Mouse (Mus musculus): ENCODE measurements around the gene Ntmt1.
A peak's percentile ranks its signal among the peaks of the same experiment; 100 is the strongest.

Ntmt1 gene

GRCm38 (mm10) chr2:30807648-30808295 is at the start of gene Ntmt1:
Ntmt1 (plus strand) TSS chr2:30807826.
- peak; percentile 99 for DNase-seq (ENCODE audit: low spot score in 2 of 2)

- DNase-seq (ENCODE audit: low spot score in 2 of 2), result peak; percentile 87 to 90
Measured at GRCm38 (mm10) chr2:30758341-30759087, 49.1 kb upstream of the Ntmt1 start.

- no peak for DNase-seq (ENCODE audit: low spot score in 2 of 2)
Measured at GRCm38 (mm10) chr2:30759088-30759374, 48.6 kb upstream of the Ntmt1 start.

DNA sequence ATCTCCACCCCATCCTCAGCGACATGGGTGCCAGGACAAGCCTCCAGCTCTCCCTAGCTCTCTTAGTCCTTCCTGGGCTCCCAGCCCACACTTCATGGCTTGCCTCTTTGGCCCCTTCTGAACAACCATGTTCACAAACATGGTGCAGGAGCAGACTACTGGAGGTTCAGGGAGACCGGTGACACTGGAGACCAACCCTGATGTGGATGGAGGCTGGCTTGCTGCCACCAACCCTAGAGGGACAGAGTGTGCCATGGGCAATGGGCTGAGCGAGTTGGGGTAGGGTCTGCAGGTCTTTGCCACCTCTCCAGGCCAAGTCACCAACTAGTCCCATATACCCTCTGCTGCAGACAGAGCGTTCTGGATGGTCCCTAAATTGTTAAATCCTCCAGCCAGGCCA is 48.2 kb upstream of the Ntmt1 start:
- no peak for DNase-seq (ENCODE audit: low spot score in 2 of 2)

GRCm38 (mm10) chr2:30759858-30760547 is 47.6 kb upstream of the Ntmt1 start:
- no peak for DNase-seq (ENCODE audit: low spot score in 2 of 2)

- DNase-seq (ENCODE audit: low spot score in 2 of 2), result no peak
Measured at GRCm38 (mm10) chr2:30760706-30761105, 46.9 kb upstream of the Ntmt1 start.

DNA sequence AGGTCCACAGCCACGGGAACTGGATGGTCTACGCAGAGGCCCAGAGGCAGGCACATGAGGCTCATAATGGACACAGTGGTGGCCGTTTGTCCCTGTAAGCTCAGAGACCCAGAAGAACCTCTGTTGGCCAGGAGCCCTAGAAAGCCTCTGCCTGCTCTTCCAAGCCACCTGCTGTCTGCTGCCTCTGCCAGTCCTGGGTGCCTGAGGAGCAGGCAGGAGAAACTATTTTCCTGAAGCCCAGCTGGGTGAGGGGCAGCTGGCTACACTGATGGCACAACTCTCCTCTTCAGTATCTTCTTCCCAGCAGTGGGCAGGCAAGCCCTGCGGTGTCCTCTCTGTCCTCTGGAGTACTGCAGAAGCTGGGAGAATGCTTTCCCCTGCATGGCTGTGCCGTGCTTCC is 41.2 kb upstream of the Ntmt1 start:
- DNase-seq (ENCODE audit: low spot score in 2 of 2), result no peak

DNA sequence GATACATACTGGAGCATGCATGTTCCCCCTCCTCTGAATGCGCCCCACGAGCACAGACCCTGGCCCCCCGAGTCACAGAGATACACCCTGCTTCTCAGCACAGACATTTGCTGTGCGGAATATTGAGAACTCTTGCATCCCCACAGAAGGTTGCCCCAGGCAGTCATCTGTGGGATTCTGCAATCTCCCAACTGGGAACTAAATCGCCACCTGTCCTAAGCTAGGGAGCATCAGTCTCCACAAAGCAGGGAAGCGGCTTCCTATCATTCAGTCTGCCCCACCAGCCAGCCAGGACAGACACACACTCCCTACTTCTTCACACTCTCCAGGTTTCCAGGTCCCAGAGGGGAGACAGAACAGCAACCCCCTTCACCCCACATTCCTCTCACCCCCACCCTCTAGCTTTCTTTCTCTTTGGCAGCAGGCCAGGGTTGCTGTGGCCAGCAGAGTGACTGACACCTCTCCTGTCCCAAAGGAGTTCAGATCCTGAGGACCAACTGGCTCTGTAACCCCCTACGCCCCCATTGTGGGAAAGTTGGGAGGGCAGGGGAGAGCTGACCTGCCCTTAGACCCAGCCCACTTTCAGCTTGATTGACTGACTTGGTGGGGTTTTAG is 39.9 kb upstream of the Ntmt1 start:
- DNase-seq (ENCODE audit: low spot score in 2 of 2), result no peak

DNA sequence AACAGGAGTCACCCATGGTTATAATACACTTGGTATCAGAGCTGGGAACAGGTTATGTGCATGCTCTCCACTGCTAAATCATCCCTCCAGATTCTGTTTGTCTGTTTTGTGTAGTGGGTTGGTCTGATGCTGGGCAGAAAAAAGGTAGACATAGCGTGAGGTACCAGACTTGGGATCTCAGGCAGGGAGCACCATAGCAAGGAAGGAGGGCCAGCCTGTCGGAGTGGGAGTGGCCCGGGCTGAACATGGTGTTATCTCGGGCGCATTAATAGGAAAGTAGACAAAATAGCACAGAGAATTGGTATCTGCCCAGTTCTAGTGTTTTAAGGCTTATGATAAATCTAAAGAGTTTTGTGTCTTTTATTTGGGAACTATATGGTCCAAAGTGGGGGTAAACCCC is 39.1 kb upstream of the Ntmt1 start:
- DNase-seq (ENCODE audit: low spot score in 2 of 2), result no peak

DNA sequence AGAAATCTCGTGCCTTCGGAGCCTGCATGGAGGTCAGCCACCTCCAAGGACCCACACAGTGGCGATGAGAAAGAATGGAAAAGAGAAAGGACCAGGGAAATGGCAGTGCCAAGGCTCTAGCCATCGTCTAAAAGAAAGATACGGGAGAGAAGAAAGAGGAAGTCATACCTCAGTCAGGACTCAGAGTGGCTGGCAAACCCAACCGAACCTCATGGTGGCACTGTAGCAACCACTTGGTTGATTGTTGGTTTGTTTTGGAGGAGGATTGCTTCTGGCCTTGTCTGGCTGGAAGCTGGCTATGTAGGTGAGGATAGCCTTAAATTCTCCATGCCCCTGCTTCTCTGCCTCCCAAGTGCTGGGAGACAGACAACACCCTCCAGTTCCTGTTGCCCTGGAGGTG is 38.4 kb upstream of the Ntmt1 start:
- DNase-seq (ENCODE audit: low spot score in 2 of 2), result no peak

DNA sequence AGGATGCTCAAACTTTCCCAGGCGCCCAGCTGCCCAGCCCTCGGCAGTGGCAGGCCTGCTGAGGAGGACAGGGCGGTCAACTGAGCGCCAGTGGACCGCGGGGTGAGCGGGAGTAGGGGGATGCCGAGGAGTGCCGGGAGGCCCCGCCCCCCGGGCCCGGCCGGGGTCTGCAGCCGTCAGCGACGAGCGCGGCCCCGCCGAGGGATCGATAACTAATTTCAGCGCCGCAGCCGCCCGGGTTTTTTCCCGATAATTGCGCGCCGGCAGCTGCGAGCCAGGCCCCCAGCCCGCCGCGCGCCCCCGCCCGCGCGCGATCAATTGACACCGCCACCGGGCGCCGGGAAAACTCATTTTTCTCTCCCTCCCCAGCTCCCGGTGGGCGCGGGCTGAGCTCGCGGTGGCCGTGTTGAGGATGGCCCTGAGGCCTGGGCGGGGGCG is 36.2 kb upstream of the Ntmt1 start:
- no peak for DNase-seq (ENCODE audit: low spot score in 2 of 2)

- DNase-seq (ENCODE audit: low spot score in 2 of 2), result peak; percentile 82 to 88
Measured at GRCm38 (mm10) chr2:30771806-30772460, 35.7 kb upstream of the Ntmt1 start.

DNA sequence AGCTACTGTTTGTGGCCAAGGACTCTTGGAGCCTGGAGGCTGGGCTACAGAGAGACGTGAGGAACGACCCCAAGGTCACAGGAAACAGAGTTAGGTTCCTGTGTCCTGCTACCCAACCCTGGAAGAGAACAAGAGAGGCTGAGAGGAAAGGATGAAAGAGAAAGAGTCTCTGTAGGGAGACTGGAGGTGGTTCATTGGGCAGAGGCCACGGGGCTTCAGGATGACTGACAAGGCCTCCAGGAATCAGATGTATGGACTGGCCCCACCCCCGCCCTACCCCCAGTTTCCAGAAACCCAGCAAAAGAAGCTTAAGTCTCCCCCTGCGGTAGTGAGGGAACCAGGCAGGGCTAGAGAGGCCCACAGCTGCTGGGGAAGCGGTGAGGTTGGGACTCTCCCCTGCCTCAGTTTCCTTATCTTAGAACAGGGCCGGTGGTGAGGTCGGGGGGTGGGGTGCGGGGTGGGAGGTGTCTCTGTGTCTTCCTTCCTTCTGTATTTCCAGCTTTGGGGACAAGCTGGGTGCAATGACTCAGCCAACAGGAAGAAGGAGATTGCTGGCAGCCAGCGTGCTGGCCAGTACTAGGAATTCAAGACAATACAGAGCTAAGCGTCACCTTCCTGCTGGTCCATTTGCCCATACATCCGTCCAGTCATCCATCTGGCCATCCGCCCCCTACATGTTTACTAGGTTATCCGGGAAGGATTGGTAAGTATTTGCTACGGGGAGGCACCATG is 34.9 kb upstream of the Ntmt1 start:
- peak; percentile 71 to 78 for DNase-seq (ENCODE audit: low spot score in 2 of 2)

- DNase-seq (ENCODE audit: low spot score in 2 of 2), result no peak
Measured at GRCm38 (mm10) chr2:30773313-30774005, 34.2 kb upstream of the Ntmt1 start.

DNA sequence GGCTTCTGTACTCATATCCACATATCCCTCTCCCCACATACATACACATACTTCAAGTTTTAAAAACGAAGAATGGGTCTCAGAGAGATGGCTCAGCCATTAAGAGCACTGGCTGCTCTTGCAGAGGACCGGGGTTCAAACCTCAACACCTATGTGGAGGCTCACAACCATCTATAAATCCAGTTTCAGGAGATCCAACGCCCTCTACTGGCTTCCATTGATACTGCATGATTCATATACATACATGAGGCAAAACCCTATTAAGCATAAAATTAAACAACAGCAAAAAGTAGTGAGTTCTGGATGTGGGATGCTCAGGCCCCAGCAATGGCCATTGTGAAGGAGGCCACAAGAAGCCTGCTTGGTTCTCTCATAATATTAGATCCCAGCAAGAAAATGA is 31.7 kb upstream of the Ntmt1 start:
- no peak for DNase-seq (ENCODE audit: low spot score in 2 of 2)

DNA sequence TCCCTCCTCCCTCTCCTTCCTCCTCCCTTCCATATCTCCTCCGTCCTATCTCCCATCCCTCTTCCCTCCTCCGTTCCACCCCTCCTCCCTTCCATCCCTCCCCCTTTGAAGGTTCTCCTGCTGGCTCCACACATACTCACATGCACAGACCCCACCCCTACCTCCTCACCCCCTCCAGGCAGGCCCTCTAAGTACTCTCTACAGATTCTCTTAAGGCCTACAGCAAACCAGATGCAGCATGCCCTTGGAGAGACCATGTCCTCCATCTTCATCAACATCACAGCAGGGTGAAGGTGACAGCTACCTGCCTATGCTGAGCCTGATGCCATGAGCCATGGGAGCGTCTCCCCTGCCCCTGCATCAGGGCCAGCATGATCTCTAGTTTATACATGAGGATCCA is 30.4 kb upstream of the Ntmt1 start:
- DNase-seq (ENCODE audit: low spot score in 2 of 2), result no peak

DNA sequence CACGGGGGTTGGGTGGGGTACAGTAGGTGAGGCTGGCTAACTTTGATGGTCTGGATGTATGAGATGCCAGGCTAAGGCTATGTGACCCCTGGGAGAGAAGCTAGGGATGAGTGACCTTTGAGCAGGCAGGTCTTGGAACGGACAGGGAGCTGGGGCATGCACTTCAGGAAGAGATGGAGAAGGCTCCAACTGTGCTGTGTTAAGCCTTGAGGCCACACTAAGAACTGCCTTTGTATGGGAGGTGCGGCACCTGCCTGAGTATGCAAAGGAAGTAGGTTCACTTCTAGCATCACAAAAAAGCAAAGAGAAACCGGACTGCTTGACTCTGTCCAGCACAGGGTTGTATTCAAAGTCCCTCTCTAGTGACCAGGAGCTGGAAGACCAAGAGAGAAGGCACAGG is 29.4 kb upstream of the Ntmt1 start:
- DNase-seq (ENCODE audit: low spot score in 2 of 2), result no peak

DNA sequence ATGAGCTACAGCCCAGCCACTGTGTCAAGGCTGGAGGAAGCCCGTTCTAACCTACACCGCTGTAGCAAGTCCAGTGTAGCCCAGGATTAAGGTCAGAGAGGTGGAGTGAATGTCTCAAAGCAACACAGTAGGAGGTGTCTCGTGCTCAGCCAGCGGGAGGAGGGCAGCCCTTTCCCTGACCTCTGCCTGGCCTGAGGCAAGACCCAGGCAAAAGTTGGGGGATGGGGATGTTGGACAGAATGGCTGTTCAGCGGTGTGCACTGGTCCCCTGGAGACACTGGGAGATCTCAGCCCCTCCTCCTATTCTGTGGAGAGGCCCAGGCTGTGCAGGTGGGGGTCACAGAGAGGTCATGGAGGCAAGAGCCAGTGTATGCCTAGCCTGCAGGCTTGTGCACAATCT is 28.4 kb upstream of the Ntmt1 start:
- no peak for DNase-seq (ENCODE audit: low spot score in 2 of 2)

GRCm38 (mm10) chr2:30782312-30783290 is 25.0 kb upstream of the Ntmt1 start:
- DNase-seq (ENCODE audit: low spot score in 2 of 2), result peak; percentile 26 to 33

DNA sequence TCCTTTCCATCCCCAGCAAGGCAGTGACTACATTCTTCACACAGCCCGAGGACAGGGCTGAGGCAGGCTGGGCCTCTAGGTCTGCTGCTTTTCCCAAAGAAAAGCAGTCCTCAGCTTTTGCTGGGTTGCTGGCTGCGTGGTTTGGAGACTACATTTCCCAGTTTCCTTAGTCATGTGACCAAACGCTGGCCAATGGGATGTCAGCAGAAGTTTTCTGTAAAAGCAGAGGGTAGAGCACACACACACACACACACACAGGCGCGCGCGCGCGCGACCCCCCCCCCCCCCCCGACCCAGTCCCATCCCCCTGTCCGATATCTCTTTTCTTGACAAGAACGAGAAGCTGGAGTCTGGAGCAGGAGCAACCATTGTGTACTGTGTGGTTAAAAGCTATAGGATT is 24.3 kb upstream of the Ntmt1 start:
- peak; percentile 75 to 81 for DNase-seq (ENCODE audit: low spot score in 2 of 2)
